Mouse (Mus musculus) mouse trophoblast stem cell (cell line): ENCODE data around the gene Echdc2.
"Not testable (repeated sequence)": the region's sequence is repeated elsewhere in the genome, so short reads cannot be mapped to it uniquely, and the experiment has no call there.

Experiments
- in situ Hi-C, 2 experiments: fragments of 300-500 bp; cut with MseI, MboI; formaldehyde crosslinking; loops; 2 replicates in 1 of 2; 3 replicates in 1 of 2; pipeline ENCODE4 v1.15.1; 2025

Echdc2 gene

GRCm38 (mm10) chr4:108165152-108165895, at the start of gene Echdc2:
Gene Echdc2, plus strand, starts transcription at chr4:108165437.
- in situ Hi-C loops = no loop called here

- in situ Hi-C loops = no loop called here
Observed at GRCm38 (mm10) chr4:108116466-108116865, 48.8 kb upstream of the Echdc2 start.

GRCm38 (mm10) chr4:108117488-108117887, 47.7 kb upstream of the Echdc2 start:
- in situ Hi-C loops = no loop called here

GRCm38 (mm10) chr4:108117924-108118876, 47.0 kb upstream of the Echdc2 start:
- in situ Hi-C loops = no loop called here

- in situ Hi-C loops = no loop called here
Observed at GRCm38 (mm10) chr4:108124104-108124503, 41.1 kb upstream of the Echdc2 start.

- in situ Hi-C loops = no loop called here
Observed at GRCm38 (mm10) chr4:108126260-108126659, 39.0 kb upstream of the Echdc2 start.

- in situ Hi-C loops = no loop called here
Observed at GRCm38 (mm10) chr4:108127516-108127915, 37.7 kb upstream of the Echdc2 start.

GRCm38 (mm10) chr4:108128339-108128738, 36.9 kb upstream of the Echdc2 start:
- in situ Hi-C loops = no loop called here

- in situ Hi-C loops = no loop called here
Observed at GRCm38 (mm10) chr4:108130452-108130851, 34.8 kb upstream of the Echdc2 start.

- in situ Hi-C loops = no loop called here
Observed at GRCm38 (mm10) chr4:108136938-108137337, 28.3 kb upstream of the Echdc2 start.

GRCm38 (mm10) chr4:108143178-108143577, 22.1 kb upstream of the Echdc2 start:
- in situ Hi-C loops = not testable (repeated sequence)

GRCm38 (mm10) chr4:108143778-108144177, 21.5 kb upstream of the Echdc2 start:
- in situ Hi-C loops = no loop called here

GRCm38 (mm10) chr4:108144880-108145279, 20.4 kb upstream of the Echdc2 start, which contains the start of gene Scp2:
Gene Scp2, minus strand, starts transcription at chr4:108144998.
- in situ Hi-C loops = no loop called here

GRCm38 (mm10) chr4:108145554-108145953, 19.7 kb upstream of the Echdc2 start:
- in situ Hi-C loops = not testable (repeated sequence)

GRCm38 (mm10) chr4:108155141-108155540, 10.1 kb upstream of the Echdc2 start:
- in situ Hi-C loops = not testable (repeated sequence)

GRCm38 (mm10) chr4:108161936-108162335, 3.3 kb upstream of the Echdc2 start:
- in situ Hi-C loops = no loop called here

GRCm38 (mm10) chr4:108163291-108163690, 1.9 kb upstream of the Echdc2 start:
- in situ Hi-C loops = no loop called here

GRCm38 (mm10) chr4:108166874-108167273, 1.6 kb downstream of the Echdc2 start:
- in situ Hi-C loops = no loop called here

GRCm38 (mm10) chr4:108168056-108168455, 2.8 kb downstream of the Echdc2 start:
- in situ Hi-C loops = no loop called here

GRCm38 (mm10) chr4:108182278-108182677, 17.0 kb downstream of the Echdc2 start:
- in situ Hi-C loops = no loop called here

GRCm38 (mm10) chr4:108192821-108193323, 27.6 kb downstream of the Echdc2 start:
- in situ Hi-C loops = no loop called here

GRCm38 (mm10) chr4:108196277-108196855, 31.1 kb downstream of the Echdc2 start:
- in situ Hi-C loops = no loop called here
